Mouse (Mus musculus): ENCODE measurements around the gene H2-Ob.
"Not testable (repeated sequence)": the region's sequence is repeated elsewhere in the genome, so short reads cannot be mapped to it uniquely, and the experiment has no call there.

H2-Ob gene

GRCm38 (mm10) chr17:34206731-34207130 is 32.0 kb upstream of the H2-Ob start:
- in situ Hi-C loops (cut with MboI, MseI) = loop anchor here (5.0 kb wide), 1 partner anchor 34 kb away; no protein-coding TSS in a partner anchor

- in situ Hi-C loops (cut with MboI, MseI) = loop anchor here (5.0 kb wide), 1 partner anchor 35 kb away; no protein-coding TSS in a partner anchor
Observed at GRCm38 (mm10) chr17:34207456-34207855, 31.2 kb upstream of the H2-Ob start.

GRCm38 (mm10) chr17:34207866-34208265 is 30.8 kb upstream of the H2-Ob start:
- in situ Hi-C loops (cut with MboI, MseI) = loop anchor here (5.0 kb wide), 1 partner anchor 36 kb away; no protein-coding TSS in a partner anchor

GRCm38 (mm10) chr17:34208421-34208820 is 30.3 kb upstream of the H2-Ob start:
- in situ Hi-C loops (cut with MboI, MseI) = loop anchor here (5.0 kb wide), 1 partner anchor 36 kb away; no protein-coding TSS in a partner anchor

GRCm38 (mm10) chr17:34209680-34210079 is 29.0 kb upstream of the H2-Ob start:
- in situ Hi-C loops (cut with MboI, MseI) = loop anchor here (5.0 kb wide), 1 partner anchor 37 kb away; no protein-coding TSS in a partner anchor

- in situ Hi-C loops (cut with MboI, MseI) = no loop called here
Observed at GRCm38 (mm10) chr17:34210599-34210998, 28.1 kb upstream of the H2-Ob start.

- in situ Hi-C loops (cut with MboI, MseI) = no loop called here
Observed at GRCm38 (mm10) chr17:34211746-34212365, 26.8 kb upstream of the H2-Ob start.

- in situ Hi-C loops (cut with MboI, MseI) = no loop called here
Observed at GRCm38 (mm10) chr17:34213936-34214335, 24.8 kb upstream of the H2-Ob start.

- in situ Hi-C loops (cut with MboI, MseI) = no loop called here
Observed at GRCm38 (mm10) chr17:34215176-34215575, 23.5 kb upstream of the H2-Ob start.

GRCm38 (mm10) chr17:34217216-34217928 is 21.3 kb upstream of the H2-Ob start:
- in situ Hi-C loops (cut with MboI, MseI) = no loop called here

GRCm38 (mm10) chr17:34217986-34218385 is 20.7 kb upstream of the H2-Ob start:
- in situ Hi-C loops (cut with MboI, MseI) = no loop called here

- in situ Hi-C loops (cut with MboI, MseI) = no loop called here
Observed at GRCm38 (mm10) chr17:34218675-34219074, 20.0 kb upstream of the H2-Ob start.

- in situ Hi-C loops (cut with MboI, MseI) = not testable (repeated sequence)
Observed at GRCm38 (mm10) chr17:34219096-34219495, 19.6 kb upstream of the H2-Ob start.

GRCm38 (mm10) chr17:34219801-34220200 is 18.9 kb upstream of the H2-Ob start:
- in situ Hi-C loops (cut with MboI, MseI) = not testable (repeated sequence)

GRCm38 (mm10) chr17:34220401-34220800 is 18.3 kb upstream of the H2-Ob start:
- in situ Hi-C loops (cut with MboI, MseI) = not testable (repeated sequence)

- in situ Hi-C loops (cut with MboI, MseI) = no loop called here
Observed at GRCm38 (mm10) chr17:34224816-34225215, 13.9 kb upstream of the H2-Ob start.

GRCm38 (mm10) chr17:34225426-34225825 is 13.3 kb upstream of the H2-Ob start:
- in situ Hi-C loops (cut with MboI, MseI) = no loop called here

- in situ Hi-C loops (cut with MboI, MseI) = not testable (repeated sequence)
Observed at GRCm38 (mm10) chr17:34225911-34226310, 12.8 kb upstream of the H2-Ob start.

- in situ Hi-C loops (cut with MboI, MseI) = not testable (repeated sequence)
Observed at GRCm38 (mm10) chr17:34230971-34231370, 7.7 kb upstream of the H2-Ob start.

GRCm38 (mm10) chr17:34232021-34232420 is 6.7 kb upstream of the H2-Ob start:
- in situ Hi-C loops (cut with MboI, MseI) = not testable (repeated sequence)

- in situ Hi-C loops (cut with MboI, MseI) = loop anchor here (5.0 kb wide), 1 partner anchor 53 kb away; no protein-coding TSS in a partner anchor
Observed at GRCm38 (mm10) chr17:34234926-34235325, 3.8 kb upstream of the H2-Ob start.

- in situ Hi-C loops (cut with MboI, MseI) = loop anchor here (5.0 kb wide), 1 partner anchor 54 kb away; no protein-coding TSS in a partner anchor
Observed at GRCm38 (mm10) chr17:34236691-34237090, 2.0 kb upstream of the H2-Ob start.

GRCm38 (mm10) chr17:34237741-34238140 is 962 bp upstream of the H2-Ob start:
- in situ Hi-C loops (cut with MboI, MseI) = loop anchor here (5.0 kb wide), 1 partner anchor 55 kb away; no protein-coding TSS in a partner anchor
